Mouse (Mus musculus) liver, adult (tissue): ENCODE results near the gene Wnt7a.

Source experiments
- GATA4 ChIP-seq: IDR thresholded peaks from 2 replicates; pipeline ENCODE4 v1.6.1; 2014; ENCODE audit warnings: mild to moderate bottlenecking, low read length; ENCODE audit not compliant: insufficient replicate concordance

Wnt7a gene

DNA sequence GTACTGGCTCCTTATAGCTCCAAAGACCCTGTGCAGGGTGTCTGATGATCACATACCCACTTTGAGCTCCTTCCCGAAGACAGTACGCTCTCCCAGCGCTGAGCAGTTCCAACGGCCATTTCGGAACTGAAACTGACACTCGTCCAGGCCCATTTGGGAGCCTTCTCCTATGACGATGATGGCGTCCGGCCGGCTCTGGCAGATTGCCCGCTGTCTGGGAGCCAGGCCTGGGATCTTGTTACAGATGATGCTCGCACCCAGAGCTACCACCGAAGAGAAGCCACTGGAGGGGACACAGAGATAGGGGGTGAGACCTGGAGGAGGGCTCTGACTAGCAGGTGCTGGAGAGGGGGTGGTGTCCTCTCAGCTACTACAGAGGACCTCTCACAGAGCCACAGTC, 2.5 kb downstream of the Wnt7a start:
- TF ChIP-seq GATA4: no peak

DNA sequence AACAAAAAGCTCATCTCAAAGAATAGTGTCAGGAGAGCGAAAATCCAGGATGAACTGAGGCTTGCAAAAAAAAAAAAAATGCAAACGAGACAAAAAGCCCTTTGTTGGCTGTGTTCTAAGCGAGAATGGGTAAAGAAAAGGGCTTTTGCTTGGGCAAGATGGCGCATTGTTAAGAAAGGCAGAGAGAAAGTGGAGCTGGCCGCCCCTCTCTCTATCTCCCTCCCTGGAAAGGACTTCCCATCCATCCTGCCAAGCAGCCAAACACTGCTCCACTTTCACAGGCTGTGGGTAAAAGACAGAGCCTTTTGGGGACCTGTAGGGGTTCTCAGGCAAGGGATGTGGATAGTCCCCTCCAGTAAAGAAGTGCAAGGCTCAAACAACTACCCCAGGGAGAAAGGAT, 9.6 kb downstream of the Wnt7a start:
- TF ChIP-seq GATA4: no peak

DNA sequence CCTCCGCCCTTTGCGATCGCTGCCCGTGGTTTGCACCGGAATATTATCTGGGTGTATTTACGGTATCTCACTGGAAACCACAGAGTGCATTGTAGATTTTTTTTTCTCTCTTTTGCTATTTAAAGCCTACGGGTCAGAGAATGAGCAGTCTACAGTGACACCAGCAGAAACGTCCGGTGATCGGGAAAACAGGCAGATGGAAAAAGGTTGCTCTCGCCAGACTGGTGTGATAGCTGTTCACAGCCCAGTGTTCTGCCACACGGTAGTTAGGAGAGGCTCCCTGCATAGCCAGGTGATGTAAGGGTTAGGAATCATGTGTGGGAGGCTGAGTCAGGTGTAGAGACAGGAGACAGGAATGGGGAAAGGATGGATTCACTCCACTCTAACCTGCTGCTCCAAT, 10.6 kb downstream of the Wnt7a start:
- TF ChIP-seq GATA4: no peak

DNA sequence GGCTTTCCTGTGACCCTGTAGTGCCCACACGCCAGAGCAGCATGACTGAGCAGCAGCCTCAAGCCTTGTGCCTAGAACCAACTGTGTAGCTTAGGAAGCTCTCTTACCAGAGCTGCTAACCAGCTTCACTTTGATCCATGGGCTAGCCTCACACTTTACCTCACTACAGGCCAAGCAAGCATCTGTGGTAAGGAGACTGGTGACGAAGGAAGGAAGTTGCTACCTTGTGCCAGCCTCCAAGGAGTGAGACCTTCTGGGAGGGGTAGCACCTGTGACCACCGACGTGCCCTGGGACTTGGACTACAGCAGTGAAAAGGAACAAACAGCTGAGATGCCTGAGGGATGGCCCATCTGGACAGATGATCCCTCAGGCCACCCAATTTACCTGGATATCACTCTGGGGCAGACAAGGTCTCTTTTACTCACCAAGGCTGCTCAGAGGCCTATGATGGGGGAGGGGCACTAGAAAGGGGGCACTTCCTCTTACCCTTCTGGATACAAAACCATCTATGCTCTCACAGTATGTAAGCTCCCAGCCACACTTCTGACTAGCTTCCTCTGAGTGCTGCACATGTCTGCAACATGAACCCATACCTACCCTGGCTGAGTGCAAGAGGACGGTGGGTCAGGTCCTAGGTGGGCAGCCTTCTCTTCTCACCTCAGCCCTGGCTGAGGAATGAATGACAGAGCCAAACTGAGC, 18.5 kb downstream of the Wnt7a start:
- no peak for TF ChIP-seq GATA4

DNA sequence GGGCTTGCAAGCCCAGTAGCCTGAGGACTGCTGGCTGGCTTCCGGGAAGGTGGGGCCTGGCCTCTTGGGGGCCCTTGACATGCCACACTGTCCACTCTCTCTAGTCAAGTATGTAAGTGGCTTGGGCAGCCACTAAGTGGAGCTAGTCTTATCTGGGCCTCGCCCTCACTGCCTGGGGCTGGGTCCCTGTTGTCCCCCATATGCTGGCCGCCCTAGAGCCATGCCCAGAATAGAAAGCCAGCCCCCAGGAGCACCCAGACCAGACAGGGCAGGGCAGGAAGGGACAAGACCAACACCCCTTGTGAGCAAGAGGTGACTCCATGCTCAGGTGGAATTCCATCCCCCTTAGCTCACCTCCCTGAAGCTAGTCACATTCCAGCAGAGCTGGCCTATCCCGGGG, 22.0 kb downstream of the Wnt7a start:
- no peak for TF ChIP-seq GATA4

DNA sequence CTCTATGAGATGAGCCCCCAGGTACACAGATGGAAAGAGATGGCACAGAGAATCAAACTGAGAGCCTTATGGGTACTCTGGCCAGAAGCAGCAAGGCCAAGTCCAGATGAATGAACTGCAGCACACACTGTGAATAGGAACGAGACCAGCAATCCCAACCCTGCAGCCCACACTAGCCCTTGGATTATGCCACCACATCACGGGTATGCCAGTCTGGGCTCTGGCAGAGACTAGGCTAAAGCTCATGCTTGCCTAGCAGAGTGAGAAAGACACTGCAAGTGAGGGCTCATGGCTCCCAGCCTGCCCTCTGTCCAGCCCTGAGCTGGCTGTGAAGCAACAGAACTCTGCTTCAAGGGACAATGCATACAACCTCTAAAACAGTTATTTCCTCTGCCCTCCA, 26.7 kb downstream of the Wnt7a start:
- no peak for TF ChIP-seq GATA4

DNA sequence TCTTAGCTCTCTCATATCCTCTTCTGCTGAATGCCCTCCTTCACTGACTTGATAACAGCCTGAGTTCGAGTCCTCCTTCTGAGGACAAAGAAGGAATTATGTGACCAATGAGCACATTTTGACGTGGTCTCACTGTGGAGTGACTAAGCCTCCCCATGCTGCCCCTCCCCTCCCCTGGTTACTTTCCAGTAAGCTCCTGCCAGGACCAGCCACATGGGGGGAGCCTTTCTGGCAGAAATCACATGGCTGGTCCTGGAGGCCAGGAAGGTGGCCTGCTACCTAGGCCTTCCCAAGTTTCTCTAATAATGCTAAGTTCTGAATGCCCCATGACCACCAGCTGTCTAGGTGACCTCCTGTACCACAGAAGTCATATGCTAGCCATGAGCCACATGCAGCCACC, 27.3 kb downstream of the Wnt7a start:
- no peak for TF ChIP-seq GATA4

DNA sequence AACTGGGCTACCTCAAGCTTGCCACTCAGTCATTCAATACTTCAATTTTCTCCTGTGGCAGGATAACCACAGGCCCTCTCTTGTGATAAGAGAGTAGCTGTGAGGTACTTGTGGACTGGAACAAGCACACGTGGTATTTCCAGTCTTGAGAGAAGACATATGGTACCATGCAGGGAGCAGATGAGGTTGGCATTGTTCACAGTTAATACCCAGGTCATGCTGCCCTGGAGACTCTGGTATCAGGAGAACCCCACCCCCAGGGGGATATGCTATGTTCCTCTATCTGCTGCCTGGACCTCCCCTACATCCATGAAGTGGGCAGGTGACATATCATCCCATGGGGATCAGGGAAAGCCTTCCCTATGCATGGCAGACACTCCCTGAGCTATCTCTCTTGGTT, 27.9 kb downstream of the Wnt7a start:
- TF ChIP-seq GATA4: no peak

DNA sequence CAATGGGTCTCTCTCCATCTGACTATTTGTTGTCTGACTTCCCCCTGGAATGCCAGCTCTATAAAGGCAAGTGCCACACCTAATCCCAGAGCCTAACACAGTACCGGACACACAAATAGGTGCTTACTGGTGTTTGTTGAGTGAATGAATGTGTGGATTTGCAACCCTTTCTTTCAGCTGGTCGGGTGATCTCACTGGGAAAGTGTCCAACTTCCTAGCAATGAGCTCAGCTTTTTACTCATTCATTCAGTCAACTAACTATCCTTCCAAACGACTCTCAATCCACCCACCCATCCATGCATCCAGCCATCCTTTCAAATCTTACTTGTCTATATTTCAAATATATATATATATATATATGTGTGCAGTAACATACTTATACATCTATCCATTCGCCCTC, 31.3 kb downstream of the Wnt7a start:
- TF ChIP-seq GATA4: no peak

DNA sequence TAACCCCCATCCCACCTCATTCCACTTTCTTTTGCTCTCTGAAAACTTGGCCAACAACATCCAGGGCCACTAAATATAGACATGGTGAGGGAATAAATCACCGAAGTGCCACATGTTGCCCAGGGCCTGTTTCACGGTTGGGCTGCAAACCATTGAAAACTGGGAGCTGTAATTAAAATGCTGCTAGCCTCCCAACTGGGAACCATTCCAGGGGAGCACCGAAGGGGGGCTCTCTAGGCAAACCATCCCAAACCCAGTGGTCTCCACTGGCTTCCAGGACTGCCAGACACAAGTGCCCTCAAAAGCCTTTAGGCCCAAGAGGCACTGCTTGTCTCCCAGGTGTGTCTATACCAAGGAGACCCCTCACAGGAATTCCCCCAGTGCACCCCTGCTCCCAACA, 31.9 kb downstream of the Wnt7a start:
- TF ChIP-seq GATA4: no peak

DNA sequence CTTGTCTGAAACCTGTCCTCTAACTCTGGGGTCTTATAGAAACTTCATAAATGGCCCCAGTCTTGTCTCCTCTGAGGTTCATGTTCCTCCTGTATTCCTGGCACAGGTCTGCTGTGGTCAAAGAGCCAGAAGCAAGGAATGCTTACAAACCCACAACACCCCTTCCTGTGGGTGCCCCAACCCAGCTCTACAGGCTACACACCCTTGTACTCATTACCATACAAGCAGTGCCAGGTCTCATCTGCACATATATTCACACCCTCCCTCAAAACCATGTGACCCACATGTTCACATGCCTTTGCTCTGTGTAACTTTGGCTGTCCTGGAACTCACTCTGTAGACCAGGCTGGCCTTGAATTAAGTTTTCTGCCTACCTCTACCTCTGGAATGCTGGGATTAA, 38.2 kb downstream of the Wnt7a start:
- no peak for TF ChIP-seq GATA4

DNA sequence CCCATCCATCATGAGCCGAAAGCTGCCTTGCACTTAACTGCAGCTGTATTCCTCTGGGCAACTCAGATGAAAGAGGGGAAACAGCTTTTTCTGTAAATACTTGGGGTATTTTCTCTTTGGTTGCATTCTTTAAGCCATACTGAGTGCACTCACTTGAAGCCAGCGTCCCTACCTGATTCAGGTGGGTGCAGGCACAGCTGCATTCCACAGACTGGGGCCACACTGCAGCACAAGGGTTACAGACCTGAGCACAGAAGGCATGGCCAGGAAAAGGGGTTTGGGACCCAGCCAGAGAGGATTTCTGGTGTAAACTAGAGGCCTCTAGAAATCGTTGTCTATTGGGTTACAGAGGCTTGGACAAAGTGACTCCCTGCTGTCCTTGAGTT, 38.6 kb downstream of the Wnt7a start:
- TF ChIP-seq GATA4: no peak

DNA sequence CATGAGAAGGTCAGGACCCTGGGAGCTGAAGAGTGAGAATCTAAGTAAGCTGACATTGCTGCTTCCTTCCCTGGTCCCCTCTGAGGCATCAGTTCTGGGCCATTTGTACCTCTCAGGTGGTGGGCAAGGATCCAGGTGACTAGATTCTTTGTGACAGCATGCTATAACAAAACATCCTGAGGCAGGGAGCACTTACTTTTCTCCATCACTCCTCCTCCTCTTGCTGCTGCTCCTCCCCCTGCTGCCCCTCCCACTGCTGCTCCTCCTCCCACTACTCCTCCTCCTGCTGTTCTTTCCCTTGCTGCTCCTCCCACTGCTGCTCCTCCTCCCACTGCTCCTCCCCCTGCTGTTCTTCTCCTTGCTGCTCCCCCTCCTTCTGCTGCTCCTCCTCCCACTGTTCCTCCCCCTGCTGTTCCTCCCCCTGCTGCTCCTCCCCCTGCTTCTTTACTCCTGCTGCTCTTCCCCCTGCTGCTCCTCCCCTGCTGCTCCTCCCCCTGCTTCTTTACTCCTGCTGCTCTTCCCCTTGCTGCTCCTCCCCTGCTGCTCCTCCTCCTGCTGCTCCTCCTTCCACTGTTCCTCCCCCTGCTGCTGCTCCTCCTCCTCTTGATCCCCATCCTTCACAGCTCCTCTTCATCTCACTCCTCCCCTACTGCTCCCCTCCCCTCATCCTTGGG, 39.1 kb downstream of the Wnt7a start:
- TF ChIP-seq GATA4: no peak

DNA sequence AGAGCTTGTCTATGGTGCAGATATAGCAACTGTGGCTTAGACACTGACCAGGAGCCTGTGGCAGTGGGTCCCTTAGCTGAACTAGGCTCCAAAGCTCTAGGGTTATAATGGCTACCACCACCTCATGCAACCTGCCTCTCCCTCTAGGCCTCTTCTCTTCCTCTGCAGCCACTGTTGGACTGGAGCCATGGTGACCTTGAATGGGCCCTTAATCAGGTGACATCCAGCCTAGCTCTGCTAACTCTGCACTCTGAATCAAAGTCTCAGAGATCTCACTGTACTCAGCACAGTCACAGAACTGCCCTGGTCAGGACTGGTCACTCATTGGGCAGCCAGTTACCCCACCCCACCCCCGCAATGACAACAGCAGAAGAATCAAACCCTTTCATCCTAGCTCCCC, 44.4 kb downstream of the Wnt7a start:
- no peak for TF ChIP-seq GATA4

DNA sequence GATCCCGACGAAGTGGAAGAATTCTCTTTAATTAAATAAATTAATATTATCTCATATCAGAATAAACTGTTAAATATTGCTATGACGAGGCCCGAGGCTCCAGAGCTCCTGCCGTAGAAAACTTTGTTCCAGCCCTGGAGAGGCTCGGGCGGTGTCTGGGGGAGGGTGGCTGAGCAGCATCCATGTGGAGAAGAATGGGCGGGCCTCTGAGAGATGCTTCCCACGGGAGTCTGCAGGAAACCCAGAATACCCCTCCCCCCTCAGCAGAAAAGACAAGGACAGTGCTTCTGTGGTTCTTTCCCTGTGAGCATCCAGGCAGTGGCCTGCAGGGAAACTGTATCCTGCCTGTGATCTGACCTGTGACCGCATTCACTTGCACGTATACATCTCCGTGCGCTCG, 45.7 kb downstream of the Wnt7a start:
- TF ChIP-seq GATA4: no peak

DNA sequence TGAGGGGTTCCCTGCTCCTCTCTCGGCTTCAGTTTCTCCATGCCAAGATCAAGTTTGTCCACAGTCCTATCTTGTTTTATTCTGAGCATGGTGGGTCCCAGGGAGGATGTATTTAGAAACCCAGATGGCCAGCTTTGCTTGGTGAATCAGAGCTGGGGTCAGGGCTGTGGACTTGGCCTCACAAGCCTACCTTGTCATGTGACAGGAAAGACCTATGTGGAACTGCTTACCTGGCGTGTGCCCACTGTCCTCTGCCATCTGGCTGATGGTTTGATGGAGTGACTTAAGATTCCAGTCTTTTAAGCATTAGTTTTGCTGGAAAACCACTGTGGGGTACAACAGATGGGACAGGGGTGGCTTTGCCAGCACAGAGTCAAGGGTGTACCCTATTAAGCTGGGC, 48.4 kb downstream of the Wnt7a start:
- TF ChIP-seq GATA4: no peak

DNA sequence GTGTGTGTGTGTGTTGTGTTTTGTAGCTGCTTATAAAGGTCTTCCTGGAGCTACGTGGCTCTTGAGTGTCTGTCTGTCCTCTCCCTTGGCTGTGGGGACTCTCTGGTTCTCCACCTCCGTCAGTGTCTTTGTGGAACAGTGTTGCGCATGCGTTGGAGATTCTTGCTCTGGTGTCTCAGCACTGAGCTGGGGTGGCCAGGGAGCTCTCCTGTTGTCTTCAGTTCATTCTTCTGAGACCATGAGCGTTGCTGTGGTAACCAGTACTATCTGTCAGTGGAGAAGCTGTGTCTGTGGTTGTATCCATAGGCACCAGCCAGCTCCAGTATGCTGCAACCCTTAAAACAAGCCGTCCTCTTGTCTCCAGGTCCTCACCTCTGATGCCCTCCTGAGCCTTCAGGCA, 50.2 kb downstream of the Wnt7a start:
- TF ChIP-seq GATA4: no peak
